Mouse (Mus musculus): ENCODE measurements at regions not wholly inside any gene's neighbourhood (a gene's known extent, or its start where the extent isn't known, plus 50 kb on each side); places are given as distances from the start of the nearest gene placed in this dataset.

- H3K36me3 ChIP-seq (ENCODE audit: control insufficient read depth, insufficient read depth, low read length) = no peaks in the 10 kb centered on the region
- no peak overlapping the region for H3K4me3 ChIP-seq (ENCODE audit: low read length)
- ATAC-seq (ENCODE audit: low FRiP score, low TSS enrichment) = no peak
- H3K27me3 ChIP-seq (ENCODE audit: control insufficient read depth, insufficient read depth, low read length) = no peaks in the 10 kb centered on the region
- H3K4me2 ChIP-seq (replicated peaks; ENCODE audit: low read depth, low read length) = no peak overlapping the region
- peaks cover under 1% of the 10 kb centered on the region; the same call in 1 of the 2 replicates for H3K9me3 ChIP-seq (ENCODE audit: control insufficient read depth, low read length)
- no peak overlapping the region for H3K27ac ChIP-seq (ENCODE audit: low read depth, low read length)
- no peak overlapping the region for H3K9ac ChIP-seq (ENCODE audit: low read depth, low read length)
- H3K4me1 ChIP-seq (ENCODE audit: control insufficient read depth, insufficient read depth, low read length) = peaks cover 6% of the 10 kb centered on the region; the same call in 1 of the 2 replicates
- WGBS = 45% methylated on average over 2 of the region's 2 CpGs
Measured at GRCm38 (mm10) chr5:119204736-119205135, 465.7 kb upstream of the Tbx3 start.

- no peak; the same call in 1 of the 2 replicates for ATAC-seq (ENCODE audit: low FRiP score, low TSS enrichment)
- Histone ChIP-seq H3K4me1 (ENCODE audit: control insufficient read depth, insufficient read depth, low read length) (peaks cover 6% of the 10 kb centered on the region; the same call in 1 of the 2 replicates), H3K9ac (ENCODE audit: low read depth, low read length) (no peak overlapping the region), H3K4me2 (replicated peaks; ENCODE audit: low read depth, low read length) (no peak overlapping the region), H3K9me3 (ENCODE audit: control insufficient read depth, low read length) (peaks cover 6% of the 10 kb centered on the region), H3K4me3 (ENCODE audit: low read length) (no peak overlapping the region), H3K36me3 (ENCODE audit: control insufficient read depth, insufficient read depth, low read length) (no peaks in the 10 kb centered on the region), H3K27ac (ENCODE audit: low read depth, low read length) (no peak overlapping the region), H3K27me3 (ENCODE audit: control insufficient read depth, insufficient read depth, low read length) (no peaks in the 10 kb centered on the region)
- whole genome bisulfite sequencing = 33% methylated on average over 13 of the region's 13 CpGs
Measured at GRCm38 (mm10) chr5:119208077-119208476, 462.4 kb upstream of the Tbx3 start.

- Histone ChIP-seq H3K36me3 (ENCODE audit: control insufficient read depth, insufficient read depth, low read length) (no peaks in the 10 kb centered on the region), H3K27ac (ENCODE audit: low read depth, low read length) (no peak overlapping the region), H3K9ac (ENCODE audit: low read depth, low read length) (no peak overlapping the region), H3K4me2 (replicated peaks; ENCODE audit: low read depth, low read length) (no peak overlapping the region), H3K9me3 (ENCODE audit: control insufficient read depth, low read length) (peaks cover 6% of the 10 kb centered on the region), H3K4me3 (ENCODE audit: low read length) (no peak overlapping the region), H3K27me3 (ENCODE audit: control insufficient read depth, insufficient read depth, low read length) (no peaks in the 10 kb centered on the region), H3K4me1 (ENCODE audit: control insufficient read depth, insufficient read depth, low read length) (0 out of 2 replicates have a peak, but pooled peaks cover 3% of the 10 kb centered on the region)
- ATAC-seq (ENCODE audit: low FRiP score, low TSS enrichment) = no peak
- WGBS = 71% methylated on average over 4 of the region's 4 CpGs
Measured at GRCm38 (mm10) chr5:119213196-119213595, 457.3 kb upstream of the Tbx3 start.

GRCm38 (mm10) chr5:119213692-119214357 is 456.6 kb upstream of the Tbx3 start:
- Histone ChIP-seq H3K9me3 (ENCODE audit: control insufficient read depth, low read length) (peaks cover 6% of the 10 kb centered on the region), H3K36me3 (ENCODE audit: control insufficient read depth, insufficient read depth, low read length) (no peaks in the 10 kb centered on the region), H3K4me3 (ENCODE audit: low read length) (no peak overlapping the region), H3K4me2 (replicated peaks; ENCODE audit: low read depth, low read length) (no peak overlapping the region), H3K27ac (ENCODE audit: low read depth, low read length) (no peak overlapping the region), H3K27me3 (ENCODE audit: control insufficient read depth, insufficient read depth, low read length) (no peaks in the 10 kb centered on the region), H3K4me1 (ENCODE audit: control insufficient read depth, insufficient read depth, low read length) (0 out of 2 replicates have a peak, but pooled peaks cover 3% of the 10 kb centered on the region), H3K9ac (ENCODE audit: low read depth, low read length) (no peak overlapping the region)
- no peak for ATAC-seq (ENCODE audit: low FRiP score, low TSS enrichment)
- WGBS = 53% methylated on average over 7 of the region's 7 CpGs

- Histone ChIP-seq H3K4me1 (ENCODE audit: control insufficient read depth, insufficient read depth, low read length) (0 out of 2 replicates have a peak, but pooled peaks cover 3% of the 10 kb centered on the region), H3K4me2 (replicated peaks; ENCODE audit: low read depth, low read length) (no peak overlapping the region), H3K9me3 (ENCODE audit: control insufficient read depth, low read length) (peaks cover 4% of the 10 kb centered on the region), H3K27ac (ENCODE audit: low read depth, low read length) (no peak overlapping the region), H3K9ac (ENCODE audit: low read depth, low read length) (no peak overlapping the region), H3K36me3 (ENCODE audit: control insufficient read depth, insufficient read depth, low read length) (no peaks in the 10 kb centered on the region), H3K4me3 (ENCODE audit: low read length) (no peak overlapping the region), H3K27me3 (ENCODE audit: control insufficient read depth, insufficient read depth, low read length) (no peaks in the 10 kb centered on the region)
- ATAC-seq (ENCODE audit: low FRiP score, low TSS enrichment) = no peak
- 91% methylated on average over 9 of the region's 9 CpGs for WGBS
Measured at GRCm38 (mm10) chr5:119214937-119215336, 455.5 kb upstream of the Tbx3 start.

GRCm38 (mm10) chr5:119215364-119215763 is 455.1 kb upstream of the Tbx3 start:
- 84% methylated on average over 10 of the region's 10 CpGs for WGBS
- Histone ChIP-seq H3K9me3 (ENCODE audit: control insufficient read depth, low read length) (no peaks in the 10 kb centered on the region), H3K4me3 (ENCODE audit: low read length) (no peak overlapping the region), H3K27ac (ENCODE audit: low read depth, low read length) (no peak overlapping the region), H3K4me1 (ENCODE audit: control insufficient read depth, insufficient read depth, low read length) (0 out of 2 replicates have a peak, but pooled peaks cover 3% of the 10 kb centered on the region), H3K36me3 (ENCODE audit: control insufficient read depth, insufficient read depth, low read length) (no peaks in the 10 kb centered on the region), H3K4me2 (replicated peaks; ENCODE audit: low read depth, low read length) (no peak overlapping the region), H3K9ac (ENCODE audit: low read depth, low read length) (no peak overlapping the region), H3K27me3 (ENCODE audit: control insufficient read depth, insufficient read depth, low read length) (no peaks in the 10 kb centered on the region)
- ATAC-seq (ENCODE audit: low FRiP score, low TSS enrichment) = no peak

GRCm38 (mm10) chr5:119216146-119216545 is 454.3 kb upstream of the Tbx3 start:
- Histone ChIP-seq H3K4me2 (replicated peaks; ENCODE audit: low read depth, low read length) (no peak overlapping the region), H3K4me1 (ENCODE audit: control insufficient read depth, insufficient read depth, low read length) (0 out of 2 replicates have a peak, but pooled peaks cover 3% of the 10 kb centered on the region), H3K9me3 (ENCODE audit: control insufficient read depth, low read length) (no peaks in the 10 kb centered on the region), H3K9ac (ENCODE audit: low read depth, low read length) (no peak overlapping the region), H3K4me3 (ENCODE audit: low read length) (no peak overlapping the region), H3K27me3 (ENCODE audit: control insufficient read depth, insufficient read depth, low read length) (no peaks in the 10 kb centered on the region), H3K36me3 (ENCODE audit: control insufficient read depth, insufficient read depth, low read length) (no peaks in the 10 kb centered on the region), H3K27ac (ENCODE audit: low read depth, low read length) (no peak overlapping the region)
- WGBS = 78% methylated on average over 3 of the region's 3 CpGs
- no peak for ATAC-seq (ENCODE audit: low FRiP score, low TSS enrichment)

- Histone ChIP-seq H3K27me3 (ENCODE audit: control insufficient read depth, insufficient read depth, low read length) (no peaks in the 10 kb centered on the region), H3K27ac (ENCODE audit: low read depth, low read length) (no peak overlapping the region), H3K4me1 (ENCODE audit: control insufficient read depth, insufficient read depth, low read length) (0 out of 2 replicates have a peak, but pooled peaks cover 3% of the 10 kb centered on the region), H3K9me3 (ENCODE audit: control insufficient read depth, low read length) (no peaks in the 10 kb centered on the region), H3K4me2 (replicated peaks; ENCODE audit: low read depth, low read length) (no peak overlapping the region), H3K4me3 (ENCODE audit: low read length) (no peak overlapping the region), H3K9ac (ENCODE audit: low read depth, low read length) (no peak overlapping the region), H3K36me3 (ENCODE audit: control insufficient read depth, insufficient read depth, low read length) (no peaks in the 10 kb centered on the region)
- WGBS = 53% methylated on average over 9 of the region's 9 CpGs
- ATAC-seq (ENCODE audit: low FRiP score, low TSS enrichment) = no peak
Measured at GRCm38 (mm10) chr5:119217077-119217476, 453.4 kb upstream of the Tbx3 start.

GRCm38 (mm10) chr5:119228691-119229090 is 441.8 kb upstream of the Tbx3 start:
- ATAC-seq (ENCODE audit: low FRiP score, low TSS enrichment) = no peak
- 70% methylated on average over 5 of the region's 5 CpGs for WGBS
- H3K27ac ChIP-seq (ENCODE audit: low read depth, low read length) = no peak overlapping the region
- no peak overlapping the region for H3K4me2 ChIP-seq (replicated peaks; ENCODE audit: low read depth, low read length)
- no peaks in the 10 kb centered on the region for H3K36me3 ChIP-seq (ENCODE audit: control insufficient read depth, insufficient read depth, low read length)
- no peak overlapping the region for H3K4me3 ChIP-seq (ENCODE audit: low read length)
- H3K9ac ChIP-seq (ENCODE audit: low read depth, low read length) = no peak overlapping the region
- no peaks in the 10 kb centered on the region for H3K27me3 ChIP-seq (ENCODE audit: control insufficient read depth, insufficient read depth, low read length)
- no peaks in the 10 kb centered on the region for H3K9me3 ChIP-seq (ENCODE audit: control insufficient read depth, low read length)
- H3K4me1 ChIP-seq (ENCODE audit: control insufficient read depth, insufficient read depth, low read length) = no peaks in the 10 kb centered on the region

Measured in kidney, embryonic 14.5 days (tissue).